Mouse (Mus musculus): Measurements from ENCODE around the gene Rnf222. TPM values are rescaled to one million over a fixed set of nuclear protein-coding genes. Genes with fewer than 3 reads are reported as not detected.

Gene Rnf222
- total and polyA plus RNA-seq, 3 experiments = not detected

DNA sequence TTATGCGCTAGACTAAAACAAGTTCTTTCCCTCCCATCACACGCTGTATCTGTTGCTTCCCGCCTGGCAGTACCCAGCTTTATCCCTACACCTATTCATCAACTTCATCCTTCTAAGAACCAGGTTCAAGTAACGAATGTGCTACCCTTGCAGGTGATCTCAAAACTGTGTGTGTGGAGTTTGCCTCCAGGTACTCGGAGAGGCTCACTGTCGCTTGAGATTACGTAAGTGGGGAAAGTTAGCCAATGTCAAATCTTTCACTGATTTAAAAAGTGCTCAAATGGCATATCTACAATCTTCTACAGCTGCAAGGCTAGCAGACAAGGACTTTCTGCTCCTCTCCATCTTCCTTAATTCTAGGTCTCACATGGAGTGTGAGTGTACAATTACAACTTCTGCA lies 37.5 kb upstream of the Rnf222 start:
- no peak overlapping the region for H3K27ac ChIP-seq (ENCODE audit: insufficient read depth, low read depth)
- H3K9ac ChIP-seq (ENCODE audit: insufficient read depth, low read depth) = no peak overlapping the region
- no peak overlapping the region for H3K4me3 ChIP-seq (replicated peaks in 1 of 3; ENCODE audit: low read depth in 2 of 3, low read length in 2 of 3, poor library complexity in 1 of 3)
- no peak for DNase-seq (ENCODE audit: extremely low read depth)
- H3K79me2 ChIP-seq (replicated peaks; ENCODE audit: control insufficient read depth, extremely low read depth, insufficient read depth, poor library complexity, severe bottlenecking) = peaks cover 50% of the 10 kb centered on the region
- H3K4me2 ChIP-seq (ENCODE audit: insufficient read depth, low read depth, poor library complexity, severe bottlenecking) = no peak overlapping the region
- peaks cover 2 to 38% of the 10 kb centered on the region in 2 experiments; a peak in 2 of 4 replicates for H3K4me1 ChIP-seq (ENCODE audit: control insufficient read depth in 1 of 2, insufficient read depth in 2 of 2)
- no peaks in the 10 kb centered on the region for H3K27me3 ChIP-seq (replicated peaks)
- peaks cover 0 to 25% of the 10 kb centered on the region in 2 experiments for H3K36me3 ChIP-seq (replicated peaks in 1 of 2; ENCODE audit: control insufficient read depth in 1 of 2, insufficient read depth in 1 of 2, low read length in 1 of 2)
- dilution Hi-C loops (cut with MboI; ENCODE audit: extremely low pct_ligation_motif_present, extremely low pct_unique_long_range_greater_than_20kb, low sequenced_read_pairs) = no loop called here
- H3K9me3 ChIP-seq (replicated peaks; ENCODE audit: low read length) = no peaks in the 10 kb centered on the region
- in situ Hi-C loops (cut with MboI; ENCODE audit: low pct_ligation_motif_present, low pct_unique_long_range_greater_than_20kb, low sequenced_read_pairs) = no loop called here
- TF ChIP-seq RAD21 (IDR thresholded peaks at IDR 0.05; ENCODE audit: low read depth, low read length) = no peak
- no peak for TF ChIP-seq BHLHE40 (IDR thresholded peaks at IDR 0.05; ENCODE audit: low read depth, low read length)
- TF ChIP-seq GABPA (IDR thresholded peaks at IDR 0.05; ENCODE audit: insufficient replicate concordance, low read depth, low read length) = no peak
- no peak for TF ChIP-seq USF1 (IDR thresholded peaks at IDR 0.05; ENCODE audit: low read depth, low read length)
- no peak for TF ChIP-seq USF2 (conservative IDR thresholded peaks at IDR 0.05; ENCODE audit: low read depth, low read length)
- no peak for TF ChIP-seq CHD1 (IDR thresholded peaks at IDR 0.05; ENCODE audit: low read depth, low read length)
- no peak for TF ChIP-seq CTCF (conservative IDR thresholded peaks at IDR 0.05 in 1 of 2, IDR thresholded peaks at IDR 0.05 in 1 of 2; ENCODE audit: low read depth in 2 of 2, low read length in 2 of 2)
- no peak for TF ChIP-seq MAZ (IDR thresholded peaks at IDR 0.05; ENCODE audit: low read depth, low read length)
- TF ChIP-seq MAFK (IDR thresholded peaks at IDR 0.05; ENCODE audit: insufficient replicate concordance, low read length) = no peak
- no peak for TF ChIP-seq ETS1 (conservative IDR thresholded peaks at IDR 0.05; ENCODE audit: low read depth, low read length)
- TF ChIP-seq MEF2A (IDR thresholded peaks at IDR 0.05; ENCODE audit: borderline replicate concordance, low read depth, low read length) = no peak
- no peak for TF ChIP-seq EP300 (IDR thresholded peaks at IDR 0.05; ENCODE audit: low read length)
- no peak for TF ChIP-seq PAX5 (IDR thresholded peaks at IDR 0.05; ENCODE audit: low read length)
- TF ChIP-seq SIN3A (IDR thresholded peaks at IDR 0.05; ENCODE audit: low read length) = no peak; the same call in 1 of the 2 replicates
- TF ChIP-seq IRF4 (IDR thresholded peaks at IDR 0.05; ENCODE audit: low read depth, low read length) = no peak
- no peak for TF ChIP-seq MYC (IDR thresholded peaks at IDR 0.05; ENCODE audit: low read depth, low read length)
- TF ChIP-seq ZKSCAN1 (IDR thresholded peaks at IDR 0.05; ENCODE audit: borderline replicate concordance, low read depth, low read length) = no peak
- no peak for TF ChIP-seq KAT2A (IDR thresholded peaks at IDR 0.05; ENCODE audit: insufficient replicate concordance, low read length)
- no peak for TF ChIP-seq NELFE (IDR thresholded peaks at IDR 0.05; ENCODE audit: low read depth, low read length)
- TF ChIP-seq JUN (IDR thresholded peaks at IDR 0.05; ENCODE audit: insufficient read depth, low read depth, low read length) = no peak
